ENCODE assay signal across 12 mouse cellular contexts in genomic region chr1:128223304-128223703, GRCm38 (mm10). TPM values are rescaled to one million over a fixed set of nuclear protein-coding genes. Genes with fewer than 3 reads are reported as not detected.
DNase-seq lines count a peak whose midpoint lies in the region; ATAC-seq and TF ChIP-seq lines count a peak whose summit lies in the region.
"Had no signal": no experiment of that assay in that cellular context is flagged by ENCODE, and none has a peak within 500 bp of the region (broad histone marks: within the 10 kb centered on the region; RNA-seq: fewer than 3 reads in every experiment).

No protein-coding gene starts in this region.

- peaks cover 16% of the 10 kb centered on the region for H3K36me3 ChIP-seq in hindbrain, postnatal 0 days (ENCODE audit: insufficient read depth, low read length)
- H3K36me3 ChIP-seq in hindbrain, embryonic 16.5 days (ENCODE audit: control insufficient read depth, insufficient read depth, low read length) = peaks cover 13% of the 10 kb centered on the region
- H3K36me3 ChIP-seq in midbrain, postnatal 0 days (ENCODE audit: insufficient read depth, low read length) = peaks cover 24% of the 10 kb centered on the region
- H3K36me3 ChIP-seq in midbrain, embryonic 16.5 days (ENCODE audit: control insufficient read depth, insufficient read depth, low read length) = peaks cover 7% of the 10 kb centered on the region; the same call in 1 of the 2 replicates

- peak; percentile 30 for DNase-seq in hindbrain, postnatal 0 days (ENCODE audit: low spot score)
- peak; percentile 21 for DNase-seq in midbrain, postnatal 0 days (ENCODE audit: low spot score)
- DNase-seq in brain, embryonic 14.5 days (ENCODE audit: low read depth) = peak; percentile 11
- DNase-seq in right cerebral cortex, postnatal 14 days = no peak
- no peak for DNase-seq in urinary bladder, postnatal 36 days (ENCODE audit: low spot score in 2 of 2)
- DNase-seq: cerebellum, adult 8-10 months; lung, adult 2 months had no signal

- TF ChIP-seq POLR2A in brain, embryonic 14.5 days (IDR thresholded peaks at IDR 0.05; ENCODE audit: borderline replicate concordance, extremely low read depth, insufficient read depth, insufficient read length, poor library complexity, severe bottlenecking) = no peak

- peak; percentile 69 for TF ChIP-seq CTCF in hindbrain, postnatal 0 days (IDR thresholded peaks at IDR 0.05; ENCODE audit: low read depth)
- peak; percentile 76 for TF ChIP-seq CTCF in midbrain, postnatal 0 days (IDR thresholded peaks at IDR 0.05)
- peak; percentile 46; the same call in 1 of the 2 replicates for TF ChIP-seq CTCF in brain, embryonic 14.5 days (IDR thresholded peaks at IDR 0.05; ENCODE audit: borderline replicate concordance, extremely low read depth, insufficient read depth, insufficient read length)

- no peak overlapping the region for H3K4me2 ChIP-seq in hindbrain, postnatal 0 days (ENCODE audit: low read depth, low read length)
- no peak overlapping the region for H3K4me2 ChIP-seq in hindbrain, embryonic 16.5 days (ENCODE audit: low read length)
- H3K4me2 ChIP-seq in midbrain, postnatal 0 days (ENCODE audit: low read depth, low read length, poor library complexity, severe bottlenecking) = no peak overlapping the region
- no peak overlapping the region for H3K4me2 ChIP-seq in midbrain, embryonic 16.5 days (ENCODE audit: low read length)
- H3K4me2 ChIP-seq: heart, embryonic 12.5 days; hindbrain, embryonic 15.5 days; midbrain, embryonic 15.5 days had no signal

- H3K4me1 ChIP-seq in hindbrain, postnatal 0 days (ENCODE audit: insufficient read depth, low read length) = no peaks in the 10 kb centered on the region
- H3K4me1 ChIP-seq in hindbrain, embryonic 16.5 days (ENCODE audit: control insufficient read depth, insufficient read depth, low read depth, low read length) = no peaks in the 10 kb centered on the region
- no peaks in the 10 kb centered on the region for H3K4me1 ChIP-seq in midbrain, postnatal 0 days (ENCODE audit: insufficient read depth, low read length)
- H3K4me1 ChIP-seq in midbrain, embryonic 16.5 days (ENCODE audit: control insufficient read depth, insufficient read depth, low read length) = no peaks in the 10 kb centered on the region
- H3K4me1 ChIP-seq: heart, embryonic 12.5 days; hindbrain, embryonic 15.5 days; midbrain, embryonic 15.5 days had no signal

- no peaks in the 10 kb centered on the region for H3K9me3 ChIP-seq in hindbrain, postnatal 0 days (ENCODE audit: low read length)
- no peaks in the 10 kb centered on the region for H3K9me3 ChIP-seq in hindbrain, embryonic 16.5 days (ENCODE audit: control insufficient read depth, low read length)
- H3K9me3 ChIP-seq in midbrain, postnatal 0 days (ENCODE audit: low read length) = no peaks in the 10 kb centered on the region
- no peaks in the 10 kb centered on the region for H3K9me3 ChIP-seq in midbrain, embryonic 16.5 days (replicated peaks; ENCODE audit: control insufficient read depth, low read length, poor library complexity, severe bottlenecking)
- H3K9me3 ChIP-seq: heart, embryonic 12.5 days; hindbrain, embryonic 15.5 days; midbrain, embryonic 15.5 days had no signal

- ATAC-seq in hindbrain, postnatal 0 days = no peak
- no peak for ATAC-seq in hindbrain, embryonic 16.5 days
- ATAC-seq in midbrain, postnatal 0 days (ENCODE audit: low FRiP score) = no peak
- no peak for ATAC-seq in midbrain, embryonic 16.5 days
- ATAC-seq: midbrain, embryonic 15.5 days had no signal

- no peak overlapping the region for H3K27ac ChIP-seq in hindbrain, postnatal 0 days
- H3K27ac ChIP-seq in hindbrain, embryonic 16.5 days (ENCODE audit: low read depth, low read length) = no peak overlapping the region
- no peak overlapping the region for H3K27ac ChIP-seq in midbrain, postnatal 0 days (ENCODE audit: low read depth, low read length)
- H3K27ac ChIP-seq in midbrain, embryonic 16.5 days (ENCODE audit: low read length) = no peak overlapping the region
- H3K27ac ChIP-seq: hindbrain, embryonic 15.5 days; midbrain, embryonic 15.5 days had no signal

- no peaks in the 10 kb centered on the region for H3K27me3 ChIP-seq in hindbrain, postnatal 0 days (ENCODE audit: insufficient read depth, low read length)
- no peaks in the 10 kb centered on the region for H3K27me3 ChIP-seq in hindbrain, embryonic 16.5 days (replicated peaks; ENCODE audit: control insufficient read depth, insufficient read depth, low read length)
- H3K27me3 ChIP-seq in midbrain, postnatal 0 days (ENCODE audit: insufficient read depth, low read length) = no peaks in the 10 kb centered on the region
- no peaks in the 10 kb centered on the region for H3K27me3 ChIP-seq in midbrain, embryonic 16.5 days (ENCODE audit: control insufficient read depth, insufficient read depth, low read depth, low read length)
- H3K27me3 ChIP-seq: heart, embryonic 12.5 days; hindbrain, embryonic 15.5 days; midbrain, embryonic 15.5 days had no signal

- no peak overlapping the region for H3K9ac ChIP-seq in hindbrain, postnatal 0 days (replicated peaks; ENCODE audit: low read length)
- no peak overlapping the region for H3K9ac ChIP-seq in hindbrain, embryonic 16.5 days (ENCODE audit: low read depth, low read length)
- no peak overlapping the region for H3K9ac ChIP-seq in midbrain, postnatal 0 days (replicated peaks; ENCODE audit: low read length, poor library complexity, severe bottlenecking)
- no peak overlapping the region for H3K9ac ChIP-seq in midbrain, embryonic 16.5 days (ENCODE audit: low read depth, low read length)
- H3K9ac ChIP-seq: heart, embryonic 12.5 days; hindbrain, embryonic 15.5 days; midbrain, embryonic 15.5 days had no signal

- WGBS in hindbrain, postnatal 0 days = 54% methylated on average over 1 of the region's 1 CpGs
- WGBS in hindbrain, embryonic 16.5 days = 63% methylated on average over 1 of the region's 1 CpGs
- 71% methylated on average over 1 of the region's 1 CpGs for WGBS in midbrain, postnatal 0 days
- 78% methylated on average over 1 of the region's 1 CpGs for WGBS in midbrain, embryonic 16.5 days

- H3K4me3 ChIP-seq in hindbrain, postnatal 0 days (ENCODE audit: low read length) = no peak overlapping the region
- no peak overlapping the region for H3K4me3 ChIP-seq in hindbrain, embryonic 16.5 days (ENCODE audit: low read length)
- H3K4me3 ChIP-seq in midbrain, postnatal 0 days (ENCODE audit: low read depth, low read length) = no peak overlapping the region
- no peak overlapping the region for H3K4me3 ChIP-seq in midbrain, embryonic 16.5 days (ENCODE audit: low read depth, low read length)
- H3K4me3 ChIP-seq: heart, embryonic 12.5 days; hindbrain, embryonic 15.5 days; midbrain, embryonic 15.5 days had no signal

RNA-seq across cellular contexts. Expression of gene Ubxn4, which starts 20.5 kb away (rescaled TPM):
- total RNA-seq in hindbrain, postnatal 0 days (2014; rRNA removed) = 32.9 and 45.6 TPM in 2 replicates
- polyA plus RNA-seq in hindbrain, postnatal 0 days (2015; fragmentation: Nextera tagmentation; extraction: Ambion mirVana) = 73.0 and 79.3 TPM in 2 replicates
- 70.5 and 71.1 TPM in 2 replicates for polyA plus RNA-seq in hindbrain, embryonic 16.5 days (2015; fragmentation: Nextera tagmentation; extraction: Ambion mirVana)
- 39.5 and 79.8 TPM in 2 replicates for total RNA-seq in midbrain, postnatal 0 days (2014; rRNA removed)
- polyA plus RNA-seq in midbrain, postnatal 0 days (2015; fragmentation: Nextera tagmentation; extraction: Ambion mirVana) = 73.6 and 84.3 TPM in 2 replicates
- 78.7 and 87.5 TPM in 2 replicates for polyA plus RNA-seq in midbrain, embryonic 16.5 days (2015; fragmentation: Nextera tagmentation; extraction: Ambion mirVana)
- polyA plus RNA-seq in brain, embryonic 14.5 days (2012; rRNA removed) = 46.6 and 51.6 TPM in 2 replicates

Comparison
In these comparisons a context has a peak if more than half of its experiments do, and no peak if none do; other contexts are left out.
1. DNase-seq: peak in hindbrain, postnatal 0 days (single experiment), midbrain, postnatal 0 days (single experiment) and brain, embryonic 14.5 days (single experiment); none in right cerebral cortex, postnatal 14 days (single experiment) and urinary bladder, postnatal 36 days (0 of 2).
2. Peak in every context shown above with its lines, with median percentiles within 50 percentile points of each other: CTCF ChIP-seq.